In the genomic region with DNA sequence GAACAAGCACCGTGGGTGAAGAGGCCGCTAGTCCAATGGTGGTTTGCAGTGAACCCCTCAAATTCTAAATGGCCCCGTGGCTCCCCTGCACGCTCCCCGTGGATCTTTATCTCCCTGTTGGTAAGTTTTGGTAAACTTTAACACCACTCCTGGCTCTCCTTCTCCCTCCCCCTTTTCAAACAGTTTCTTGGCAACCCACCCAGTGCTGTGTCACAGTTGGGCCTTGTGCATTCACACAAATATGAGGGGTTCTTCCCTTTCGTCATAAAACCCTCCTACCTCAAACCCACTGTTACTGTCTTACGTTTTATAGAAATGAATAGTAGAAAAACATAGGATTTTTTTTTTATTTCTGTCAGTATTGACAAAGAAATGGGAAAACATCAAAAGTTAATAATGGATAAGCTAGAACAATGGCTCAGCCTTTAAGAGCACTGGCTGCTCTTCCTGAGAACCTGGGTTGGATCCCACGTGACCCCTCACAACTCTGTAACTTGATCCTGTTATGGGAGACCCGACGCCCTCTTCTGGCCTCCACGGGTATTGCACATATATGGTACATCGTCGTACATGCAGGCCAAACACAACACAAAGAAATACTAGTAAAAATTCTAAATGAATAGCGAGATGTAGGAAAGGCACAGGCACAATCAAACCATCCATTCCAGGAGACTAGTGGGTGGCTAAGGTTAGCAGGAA, we compare ENCODE assay signal across 12 mouse cellular contexts.
A peak's percentile ranks its signal among the peaks of the same experiment; 100 is the strongest.
DNase-seq lines count a peak whose midpoint lies in the region; ATAC-seq and TF ChIP-seq lines count a peak whose summit lies in the region.
"Had no signal": no experiment of that assay in that cellular context is flagged by ENCODE, and none has a peak within 500 bp of the region (broad histone marks: within the 10 kb centered on the region; RNA-seq: fewer than 3 reads in every experiment).

No protein-coding gene starts in this region.

- WGBS in lung, postnatal 0 days: 62% methylated on average over 14 of the region's 14 CpGs

- H3K36me3 ChIP-seq in lung, postnatal 0 days (ENCODE audit: insufficient read depth, low read length): no peaks in the 10 kb centered on the region
- H3K36me3 ChIP-seq in splenic B cell, adult 2 months (ENCODE audit: control insufficient read depth, insufficient read depth, low read length, poor library complexity, severe bottlenecking): no peaks in the 10 kb centered on the region; the same call in 1 of the 2 replicates
- H3K36me3 ChIP-seq: forebrain, embryonic 15.5 days; liver, embryonic 13.5 days had no signal

- TF ChIP-seq EP300 in lung, postnatal 0 days (IDR thresholded peaks at IDR 0.05): no peak

- intact Hi-C loops in heart, postnatal 25 days (cut with DNase I): no loop called here

- H3K27ac ChIP-seq in lung, postnatal 0 days (ENCODE audit: low read length): no peak overlapping the region
- H3K27ac ChIP-seq in bone marrow macrophage, adult 2 months (ENCODE audit: insufficient read depth, low read depth, low read length): no peak overlapping the region
- H3K27ac ChIP-seq: forebrain, embryonic 15.5 days; hindbrain, embryonic 14.5 days; liver, embryonic 13.5 days had no signal

- peak; percentile 80 for DNase-seq in heart, adult 11 months
- no peak for DNase-seq in heart, postnatal 25 days (ENCODE audit: low spot score)
- DNase-seq in lung, postnatal 0 days (ENCODE audit: low spot score): no peak
- DNase-seq in lung, postnatal 25 days (ENCODE audit: low spot score): no peak
- peak; percentile 15 for DNase-seq in splenic B cell, adult 2 months (ENCODE audit: low read depth, low spot score)
- no peak for DNase-seq in layer of hippocampus, postnatal 10 days (ENCODE audit: low spot score in 2 of 2)
- no peak for DNase-seq in thymus, postnatal 25 days
- DNase-seq: liver, embryonic 13.5 days had no signal

- no peaks in the 10 kb centered on the region for H3K27me3 ChIP-seq in lung, postnatal 0 days (replicated peaks; ENCODE audit: insufficient read depth, low read length)
- no peaks in the 10 kb centered on the region for H3K27me3 ChIP-seq in splenic B cell, adult 2 months (ENCODE audit: control insufficient read depth, insufficient read depth, low read length, poor library complexity, severe bottlenecking)
- H3K27me3 ChIP-seq: forebrain, embryonic 15.5 days; liver, embryonic 13.5 days had no signal

- TF ChIP-seq POLR2A in bone marrow macrophage, adult 2 months (IDR thresholded peaks at IDR 0.05; ENCODE audit: borderline replicate concordance, low read depth, low read length): no peak

- H3K4me3 ChIP-seq in lung, postnatal 0 days (ENCODE audit: low read depth, low read length): no peak overlapping the region
- H3K4me3 ChIP-seq in bone marrow macrophage, adult 2 months (ENCODE audit: insufficient read depth, low read length): no peak overlapping the region
- H3K4me3 ChIP-seq: forebrain, embryonic 15.5 days; liver, embryonic 13.5 days had no signal

- H3K4me2 ChIP-seq in lung, postnatal 0 days (replicated peaks; ENCODE audit: low read depth, low read length): no peak overlapping the region
- H3K4me2 ChIP-seq: forebrain, embryonic 15.5 days; hindbrain, embryonic 14.5 days; liver, embryonic 13.5 days had no signal

- no peak overlapping the region for H3K9ac ChIP-seq in lung, postnatal 0 days (replicated peaks; ENCODE audit: low read depth)
- H3K9ac ChIP-seq: forebrain, embryonic 15.5 days; hindbrain, embryonic 14.5 days; liver, embryonic 13.5 days had no signal

- H3K9me3 ChIP-seq in lung, postnatal 0 days (ENCODE audit: low read length): no peaks in the 10 kb centered on the region
- H3K9me3 ChIP-seq: forebrain, embryonic 15.5 days; liver, embryonic 13.5 days had no signal

- no peaks in the 10 kb centered on the region for H3K4me1 ChIP-seq in lung, postnatal 0 days (ENCODE audit: insufficient read depth, low read depth, low read length)
- 0 out of 2 replicates have a peak, but pooled peaks cover 2% of the 10 kb centered on the region for H3K4me1 ChIP-seq in bone marrow macrophage, adult 2 months (ENCODE audit: control insufficient read depth, insufficient read depth, low read length)
- H3K4me1 ChIP-seq: liver, embryonic 13.5 days had no signal

- no peak for ATAC-seq in lung, postnatal 0 days
- ATAC-seq: forebrain, embryonic 15.5 days; midbrain, embryonic 16.5 days had no signal

- peak; percentile 58 for TF ChIP-seq CTCF in lung, postnatal 0 days (IDR thresholded peaks at IDR 0.05)
- peak; percentile 13; the same call in 1 of the 2 replicates for TF ChIP-seq CTCF in bone marrow macrophage, adult 2 months (IDR thresholded peaks at IDR 0.05; ENCODE audit: low read depth, low read length)

Comparison
In these comparisons a context has a peak if more than half of its experiments do, and no peak if none do; other contexts are left out.
1. DNase-seq: peak in heart, adult 11 months (single experiment) and splenic B cell, adult 2 months (single experiment); none in heart, postnatal 25 days (single experiment), lung, postnatal 0 days (single experiment), lung, postnatal 25 days (single experiment), layer of hippocampus, postnatal 10 days (0 of 2) and thymus, postnatal 25 days (single experiment).